Mouse (Mus musculus) CH12.LX (cell line): ENCODE results near the gene Krtap27-1.

Experiments used
- CHD1 ChIP-seq: IDR thresholded peaks from 2 replicates; pipeline ENCODE4 v1.6.1; 2012; ENCODE audit warnings: low read depth, low read length, improper control_type of control experiment, inconsistent platforms
- CTCF ChIP-seq, 2 experiments: IDR thresholded peaks in 1 of 2; conservative IDR thresholded peaks in 1 of 2; 2 replicates each; pipeline ENCODE4 v1.5.1; 2011 to 2012; ENCODE audit warnings: low read depth in 2 of 2, low read length in 2 of 2, improper control_type of control experiment in 1 of 2, inconsistent platforms in 1 of 2, mild to moderate bottlenecking in 1 of 2, moderate library complexity in 1 of 2
- EP300 ChIP-seq: IDR thresholded peaks from 2 replicates; pipeline ENCODE4 v1.6.1; 2011; ENCODE audit warnings: low read length, improper control_type of control experiment
- JUN ChIP-seq: IDR thresholded peaks from 2 replicates; pipeline ENCODE4 v1.6.1; 2011; ENCODE audit warnings: low read depth, mild to moderate bottlenecking, low read length, improper control_type of control experiment, moderate library complexity; ENCODE audit not compliant: insufficient read depth
- MEF2A ChIP-seq: IDR thresholded peaks from 2 replicates; pipeline ENCODE4 v1.6.1; 2014; ENCODE audit warnings: low read depth, mild to moderate bottlenecking, inconsistent platforms, low read length, improper control_type of control experiment, borderline replicate concordance
- NELFE ChIP-seq: IDR thresholded peaks from 2 replicates; pipeline ENCODE4 v1.6.1; 2011; ENCODE audit warnings: low read depth, low read length, improper control_type of control experiment
- POLR2A ChIP-seq: IDR thresholded peaks from 2 replicates; pipeline ENCODE4 v1.6.1; 2011; ENCODE audit warnings: low read depth, mild to moderate bottlenecking, improper control_type of control experiment, low read length
- POLR2AphosphoS2 ChIP-seq: IDR thresholded peaks from 2 replicates; pipeline ENCODE4 v1.6.1; 2011; ENCODE audit warnings: low read depth, low read length, improper control_type of control experiment
- SMC3 ChIP-seq: IDR thresholded peaks from 2 replicates; pipeline ENCODE4 v1.6.1; 2011; ENCODE audit warnings: low read depth, low read length, improper control_type of control experiment
- TCF12 ChIP-seq: IDR thresholded peaks from 2 replicates; pipeline ENCODE4 v1.6.1; 2014; ENCODE audit warnings: low read depth, mild to moderate bottlenecking, inconsistent platforms, low read length, improper control_type of control experiment
- ZKSCAN1 ChIP-seq: IDR thresholded peaks from 2 replicates; pipeline ENCODE4 v1.6.1; 2012; ENCODE audit warnings: low read depth, inconsistent platforms, low read length, improper control_type of control experiment, borderline replicate concordance

GRCm38 (mm10) chr16:88646366-88647111, 24.9 kb downstream of the Krtap27-1 start:
- TF ChIP-seq POLR2A (no peak), CTCF (conservative IDR thresholded peaks at IDR 0.05 in 1 of 2, IDR thresholded peaks at IDR 0.05 in 1 of 2; ENCODE audit: low read depth in 2 of 2, low read length in 2 of 2) (no peak), NELFE (no peak), MEF2A (no peak), JUN (no peak), POLR2AphosphoS2 (no peak), TCF12 (no peak), CHD1 (no peak), ZKSCAN1 (no peak), EP300 (no peak), SMC3 (no peak)
